Mouse (Mus musculus) intestine, postnatal 0 days (tissue): ENCODE data around the gene Fmc1. TPM values are rescaled to one million over a fixed set of nuclear protein-coding genes. Genes with fewer than 3 reads are reported as not detected.
A peak's percentile ranks its signal among the peaks of the same experiment; 100 is the strongest.
"Not testable (repeated sequence)": the region's sequence is repeated elsewhere in the genome, so short reads cannot be mapped to it uniquely, and the experiment has no call there.

Experiments
- ATAC-seq: fragments of 200-750 bp; cut with Nextera tagmentation; 2 replicates; pipeline ENCODE4 v1.8.0; 2017; ENCODE audit warnings: mild to moderate bottlenecking, moderate TSS enrichment, moderate library complexity
- H3K27ac ChIP-seq: fragments of 300-500 bp; sonication (generic); 2 replicates; pipeline ENCODE4 v1.5.1; 2014; ENCODE audit warnings: mild to moderate bottlenecking, low read depth, low read length, moderate library complexity
- H3K27me3 ChIP-seq: fragments of 300-500 bp; sonication (generic); replicated peaks from 2 replicates; pipeline ENCODE4 v1.6.1; 2014; ENCODE audit warnings: low read length, mixed read lengths; ENCODE audit not compliant: control insufficient read depth, insufficient read depth
- H3K36me3 ChIP-seq: fragments of 300-500 bp; sonication (generic); 2 replicates; pipeline ENCODE4 v1.6.1; 2014; ENCODE audit warnings: mild to moderate bottlenecking, moderate library complexity; ENCODE audit not compliant: control insufficient read depth, insufficient read depth
- H3K4me1 ChIP-seq: fragments of 300-500 bp; sonication (generic); replicated peaks from 2 replicates; pipeline ENCODE4 v1.6.1; 2014; ENCODE audit warnings: antibody characterized with exemption, low read length, mixed read lengths; ENCODE audit not compliant: control insufficient read depth, insufficient read depth
- H3K4me2 ChIP-seq: fragments of 300-500 bp; sonication (generic); replicated peaks from 2 replicates; pipeline ENCODE4 v1.6.1; 2014; ENCODE audit warnings: low read depth, mild to moderate bottlenecking, moderate library complexity
- H3K4me3 ChIP-seq: fragments of 300-500 bp; sonication (generic); 2 replicates; pipeline ENCODE4 v1.5.1; 2014; ENCODE audit warnings: low read depth, low read length
- H3K9ac ChIP-seq: fragments of 300-500 bp; sonication (generic); 2 replicates; pipeline ENCODE4 v1.6.1; 2014; ENCODE audit warnings: mild to moderate bottlenecking, low read depth, low read length
- H3K9me3 ChIP-seq: fragments of 300-500 bp; sonication (generic); 2 replicates; pipeline ENCODE4 v1.6.1; 2016; ENCODE audit warnings: mixed run types; ENCODE audit not compliant: control insufficient read depth
- CTCF ChIP-seq: sonication (generic); IDR thresholded peaks from 2 replicates; pipeline ENCODE4 v1.5.1; 2016; ENCODE audit warnings: low read depth, mild to moderate bottlenecking, control low read depth, antibody characterized with exemption, moderate library complexity
- WGBS: fragments of 180-500 bp; shearing (Covaris S2); extraction: QIAGEN DNeasy Blood & Tissue Kit; methylation state at CpG from one replicate; pipeline ENCODE4 v1.1.7; 2014; 5-methylcytosine and 5-hydroxymethylcytosine counted together
- polyA plus RNA-seq: library from polyadenylated mRNA; unstranded; fragments of >200 nt; fragmentation: Nextera tagmentation; extraction: Ambion mirVana; gene quantifications from 2 replicates; pipeline ENCODE4 v1.2.1, GENCODE M21; 2015

Fmc1 gene
- polyA plus RNA-seq, 1 experiment from 2014 or later: 129 TPM

DNA sequence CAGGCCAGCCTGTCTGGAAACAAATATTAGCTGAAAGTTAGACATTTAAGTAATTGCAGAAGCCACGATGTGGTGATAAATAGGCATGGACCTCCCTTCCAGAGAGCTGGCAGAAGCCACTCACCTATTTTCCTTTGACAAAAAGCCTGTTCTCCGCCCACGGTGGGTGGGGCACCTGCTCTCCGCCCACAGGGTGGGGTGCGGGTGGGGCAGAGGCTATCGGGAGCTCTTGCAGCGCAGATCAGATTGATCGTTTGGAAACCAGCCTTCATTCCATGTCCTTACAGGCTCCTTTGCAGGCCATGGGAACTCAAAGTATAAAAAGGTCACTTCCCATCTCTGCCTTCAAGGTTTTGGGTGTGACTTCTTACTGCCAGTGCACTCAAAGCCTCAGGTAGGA is 9.5 kb upstream of the Fmc1 start:
- H3K9ac ChIP-seq: no peak overlapping the region
- no peak for ATAC-seq
- no peaks in the 10 kb centered on the region for H3K27me3 ChIP-seq
- H3K4me1 ChIP-seq: no peaks in the 10 kb centered on the region
- 0 out of 2 replicates have a peak overlapping the region, but pooled peaks have one; percentile 17 for H3K4me3 ChIP-seq
- H3K9me3 ChIP-seq: no peaks in the 10 kb centered on the region
- 9% methylated on average over 8 of the region's 8 CpGs for whole genome bisulfite sequencing
- no peak overlapping the region for H3K27ac ChIP-seq
- no peak for TF ChIP-seq CTCF
- H3K36me3 ChIP-seq: no peaks in the 10 kb centered on the region; the same call in 1 of the 2 replicates
- peak overlapping the region; percentile 58 for H3K4me2 ChIP-seq

DNA sequence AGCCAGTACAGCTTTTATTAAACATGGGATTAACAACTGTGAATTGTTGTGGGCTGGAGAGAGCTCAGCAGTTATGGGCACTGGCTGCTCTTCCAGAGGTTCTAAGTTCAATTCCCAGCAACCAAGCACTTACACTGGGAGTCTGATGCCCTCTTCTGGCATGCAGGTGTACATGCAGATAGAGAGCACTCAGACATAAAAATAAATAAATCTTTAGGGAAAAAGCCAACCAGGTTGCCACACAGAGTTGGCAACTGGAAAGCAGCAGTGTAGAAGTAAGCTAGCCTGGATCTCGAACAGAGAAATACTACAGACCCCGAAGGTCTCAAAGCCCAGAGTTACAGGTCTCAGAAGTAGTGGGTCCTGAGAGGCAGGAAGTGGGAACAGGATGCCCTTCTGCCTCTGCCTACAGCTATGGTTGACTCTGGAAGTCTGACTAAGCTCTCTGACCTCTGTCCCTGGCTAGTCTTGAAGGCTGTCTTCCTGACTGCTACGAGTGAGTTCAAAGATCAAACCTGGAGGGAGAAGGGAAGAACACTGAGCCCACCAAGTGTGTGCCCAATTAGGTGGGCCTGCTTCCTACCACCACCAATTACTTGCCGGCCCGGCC is 2.0 kb upstream of the Fmc1 start:
- H3K4me3 ChIP-seq: no peak overlapping the region
- H3K27me3 ChIP-seq: no peaks in the 10 kb centered on the region
- H3K9me3 ChIP-seq: no peaks in the 10 kb centered on the region
- H3K27ac ChIP-seq: no peak overlapping the region
- no peak for ATAC-seq
- no peak overlapping the region for H3K4me2 ChIP-seq
- no peak overlapping the region for H3K9ac ChIP-seq
- TF ChIP-seq CTCF: peak; percentile 82
- no peaks in the 10 kb centered on the region for H3K36me3 ChIP-seq
- H3K4me1 ChIP-seq: no peaks in the 10 kb centered on the region
- 60% methylated on average over 5 of the region's 5 CpGs for WGBS

DNA sequence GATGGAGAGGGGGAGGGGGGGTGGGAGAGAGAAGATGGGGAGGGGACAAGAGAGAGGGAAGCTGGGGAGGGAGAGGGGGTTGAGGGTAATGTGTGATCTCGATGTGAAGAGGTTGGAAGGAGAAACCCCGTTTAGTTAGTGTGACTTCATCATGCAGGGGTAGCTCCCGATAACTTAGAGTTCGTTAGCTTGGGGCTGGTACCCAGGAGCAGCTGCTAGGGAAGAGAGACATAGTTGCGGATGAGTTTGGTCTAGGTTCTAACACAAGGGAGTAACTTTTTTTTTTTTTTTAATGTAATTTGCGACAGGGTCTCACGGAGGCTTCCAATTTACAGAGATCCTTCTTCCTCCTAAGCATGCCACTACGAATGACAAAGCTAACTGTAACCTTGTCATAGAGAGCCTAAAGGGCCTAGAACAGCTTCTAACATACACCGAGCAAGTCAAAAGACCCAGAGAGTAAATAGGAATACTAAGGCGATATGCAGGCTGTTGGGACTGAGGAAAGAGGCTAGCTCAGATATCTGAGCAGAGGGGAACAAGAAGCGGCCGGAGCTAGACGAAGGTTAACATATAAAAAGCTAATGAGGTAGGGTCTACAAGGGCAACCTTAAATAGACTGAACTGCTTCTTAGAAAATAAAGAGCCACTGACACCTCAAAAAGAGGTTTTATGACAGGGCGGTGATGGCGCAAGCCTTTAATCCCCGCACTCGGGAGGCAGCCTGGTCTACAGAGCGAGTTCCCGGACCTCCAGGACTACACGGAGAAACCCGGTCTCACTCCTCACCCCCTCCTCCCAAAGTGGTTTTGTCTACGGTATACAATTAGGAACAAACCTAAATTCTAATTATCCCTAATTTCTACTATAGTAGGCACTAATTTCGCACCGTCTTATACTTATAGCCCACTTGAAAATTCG is 542 bp upstream of the Fmc1 start:
- peak overlapping the region; percentile 67 for H3K9ac ChIP-seq
- peak; percentile 5 for ATAC-seq
- peak overlapping the region; percentile 90 for H3K4me3 ChIP-seq
- TF ChIP-seq CTCF: no peak
- peak overlapping the region; percentile 91 for H3K27ac ChIP-seq
- H3K36me3 ChIP-seq: no peaks in the 10 kb centered on the region
- H3K9me3 ChIP-seq: no peaks in the 10 kb centered on the region
- no peaks in the 10 kb centered on the region for H3K27me3 ChIP-seq
- no peaks in the 10 kb centered on the region for H3K4me1 ChIP-seq
- 6% methylated on average over 25 of the region's 25 CpGs for WGBS
- H3K4me2 ChIP-seq: peak overlapping the region; percentile 81

DNA sequence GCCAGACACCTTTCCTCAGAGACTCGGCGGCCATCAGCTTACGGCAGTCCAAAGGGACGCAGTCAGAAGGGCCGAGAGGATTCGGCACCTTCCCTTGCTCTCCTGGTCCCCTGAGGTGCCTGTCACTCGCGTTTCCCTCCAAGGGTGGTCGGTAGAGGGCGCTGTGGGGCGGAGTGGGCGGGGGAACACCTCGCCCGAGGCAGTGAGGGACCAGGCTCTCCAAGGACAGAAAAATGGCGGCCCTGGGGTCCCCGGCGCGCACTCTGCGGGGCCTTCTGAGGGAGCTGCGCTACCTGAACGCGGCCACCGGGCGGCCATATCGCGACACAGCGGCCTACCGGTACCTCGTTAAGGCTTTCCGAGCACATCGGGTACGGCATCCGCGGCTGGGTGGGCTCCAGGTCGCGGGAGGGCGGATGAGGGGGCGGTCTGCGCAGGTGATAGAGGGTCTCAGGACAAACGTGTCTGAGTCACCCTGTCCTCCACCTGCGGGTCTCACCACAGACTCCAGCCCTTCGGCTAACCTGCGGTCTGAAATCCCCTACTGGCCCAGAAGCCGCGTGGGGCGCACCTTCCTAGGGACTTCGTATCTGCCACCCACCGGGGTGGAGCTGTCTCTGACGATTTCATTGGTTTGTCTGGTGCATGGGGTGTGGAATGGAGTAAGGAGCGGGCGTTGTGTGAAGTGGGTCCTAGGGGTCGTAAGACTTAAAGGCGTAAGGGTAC is 1.5 kb downstream of the Fmc1 start:
- ATAC-seq: peak; percentile 73

DNA sequence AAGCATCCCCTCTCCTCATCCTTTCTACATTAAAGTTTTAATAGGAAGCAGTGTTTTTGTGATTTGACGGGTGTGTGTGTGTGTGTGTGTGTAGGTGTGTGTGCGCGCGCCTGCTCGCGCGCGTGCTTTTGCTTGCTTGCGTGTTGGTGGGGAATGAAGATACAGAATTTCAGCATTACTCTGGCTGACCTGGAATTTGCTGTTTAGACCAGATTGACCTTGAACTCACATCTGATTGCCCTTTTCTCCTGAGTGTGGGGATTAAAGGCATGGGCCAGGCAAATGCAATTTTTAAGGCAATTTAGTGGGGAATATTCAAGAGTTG is 2.0 kb downstream of the Fmc1 start:
- peak overlapping the region; percentile 77 for H3K9ac ChIP-seq
- no peaks in the 10 kb centered on the region for H3K9me3 ChIP-seq
- TF ChIP-seq CTCF: no peak
- no peaks in the 10 kb centered on the region for H3K27me3 ChIP-seq
- under 1% methylated on average over 9 of the region's 9 CpGs for WGBS
- peak overlapping the region; percentile 90 for H3K4me3 ChIP-seq
- no peak for ATAC-seq
- peak overlapping the region; percentile 93; the same call in 1 of the 2 replicates for H3K27ac ChIP-seq
- 0 out of 2 replicates have a peak, but pooled peaks cover 4% of the 10 kb centered on the region for H3K36me3 ChIP-seq
- no peaks in the 10 kb centered on the region for H3K4me1 ChIP-seq
- peak overlapping the region; percentile 66 for H3K4me2 ChIP-seq

More for the DNA sequence above, 1.5 kb downstream of the Fmc1 start:
- 0 out of 2 replicates have a peak, but pooled peaks cover under 1% of the 10 kb centered on the region for H3K36me3 ChIP-seq
- TF ChIP-seq CTCF: peak; percentile 98
- no peaks in the 10 kb centered on the region for H3K4me1 ChIP-seq
- peak overlapping the region; percentile 93 for H3K27ac ChIP-seq
- no peaks in the 10 kb centered on the region for H3K27me3 ChIP-seq
- peak overlapping the region; percentile 90 for H3K4me3 ChIP-seq
- peak overlapping the region; percentile 77 for H3K9ac ChIP-seq
- H3K4me2 ChIP-seq: peak overlapping the region; percentile 66
- no peaks in the 10 kb centered on the region for H3K9me3 ChIP-seq
- WGBS: under 1% methylated on average over 51 of the region's 53 CpGs

DNA sequence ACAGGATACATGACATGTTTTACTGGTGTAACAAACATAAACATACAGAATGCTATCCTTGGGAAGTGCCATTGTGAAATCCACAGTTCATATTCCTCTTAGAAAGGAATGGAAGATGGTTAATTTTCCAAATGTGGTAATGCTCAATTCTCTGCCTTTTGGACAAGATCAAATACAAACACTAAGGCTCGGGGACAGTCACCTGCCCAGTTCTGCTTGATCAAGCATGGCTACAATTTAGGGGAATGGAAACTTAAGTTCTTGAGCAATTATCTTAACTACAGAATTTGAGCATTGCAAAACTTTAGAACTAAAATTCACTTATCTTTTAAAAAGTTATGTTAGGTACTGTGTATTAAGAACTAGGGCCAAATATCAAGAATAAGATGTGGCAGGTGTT is 2.5 kb downstream of the Fmc1 start:
- TF ChIP-seq CTCF: no peak
- Histone ChIP-seq H3K4me2 (peak overlapping the region; percentile 66; the same call in 1 of the 2 replicates), H3K27ac (no peak overlapping the region), H3K9me3 (no peaks in the 10 kb centered on the region), H3K9ac (no peak overlapping the region), H3K27me3 (no peaks in the 10 kb centered on the region), H3K36me3 (0 out of 2 replicates have a peak, but pooled peaks cover 4% of the 10 kb centered on the region), H3K4me3 (peak overlapping the region; percentile 90; the same call in 1 of the 2 replicates), H3K4me1 (no peaks in the 10 kb centered on the region)
- WGBS: 89% methylated on average over 1 of the region's 1 CpGs
- no peak for ATAC-seq

DNA sequence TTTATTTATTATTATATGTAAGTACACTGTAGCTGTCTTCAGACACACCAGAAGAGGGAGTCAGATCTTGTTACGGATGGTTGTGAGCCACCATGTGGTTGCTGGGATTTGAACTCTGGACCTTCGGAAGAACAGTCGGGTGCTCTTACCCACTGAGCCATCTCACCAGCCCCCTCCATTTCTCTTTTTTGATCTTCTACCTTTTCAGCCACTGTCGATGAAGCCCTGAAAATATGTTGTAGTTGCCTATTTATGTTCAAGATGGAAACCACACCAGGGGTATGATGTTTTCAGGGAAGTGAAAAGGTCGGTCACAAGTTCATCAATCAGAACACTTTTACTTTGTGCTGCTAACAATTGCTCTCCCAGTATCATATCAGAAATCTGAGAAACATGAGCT is 10.8 kb downstream of the Fmc1 start:
- not testable (repeated sequence) for H3K9me3 ChIP-seq, H3K27me3 ChIP-seq, H3K4me3 ChIP-seq, H3K4me1 ChIP-seq, H3K9ac ChIP-seq, ATAC-seq, H3K4me2 ChIP-seq, H3K27ac ChIP-seq, H3K36me3 ChIP-seq
- WGBS: 96% methylated on average over 4 of the region's 5 CpGs

DNA sequence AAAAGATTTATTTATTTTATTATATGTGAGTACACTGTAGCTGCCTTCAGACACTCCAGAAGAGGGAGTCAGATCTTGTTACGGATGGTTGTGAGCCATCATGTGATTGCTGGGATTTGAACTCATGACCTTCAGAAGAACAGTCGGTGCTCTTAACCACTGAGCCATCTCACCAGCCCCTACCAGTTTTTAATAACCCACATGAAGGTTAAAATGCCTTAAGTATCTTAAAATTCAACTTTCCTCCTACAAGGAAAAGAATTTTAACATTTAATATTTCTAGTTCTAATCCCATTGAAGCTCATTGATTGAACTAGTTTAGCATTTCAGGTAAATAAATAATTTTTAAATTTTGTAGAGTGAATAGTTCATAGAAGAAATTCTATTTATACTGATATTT is 13.7 kb downstream of the Fmc1 start:
- not testable (repeated sequence) for H3K27ac ChIP-seq, H3K9me3 ChIP-seq, H3K4me3 ChIP-seq, H3K36me3 ChIP-seq, H3K4me1 ChIP-seq, H3K27me3 ChIP-seq, H3K4me2 ChIP-seq, ATAC-seq, H3K9ac ChIP-seq
- 87% methylated on average over 2 of the region's 2 CpGs for WGBS
